Mouse (Mus musculus): ENCODE measurements around the gene Pdgfb. TPM values are rescaled to one million over a fixed set of nuclear protein-coding genes. Genes with fewer than 3 reads are reported as not detected.

Gene Pdgfb
- 0.08 and 0.09 TPM in 2 replicates for polyA plus RNA-seq (2012)

DNA sequence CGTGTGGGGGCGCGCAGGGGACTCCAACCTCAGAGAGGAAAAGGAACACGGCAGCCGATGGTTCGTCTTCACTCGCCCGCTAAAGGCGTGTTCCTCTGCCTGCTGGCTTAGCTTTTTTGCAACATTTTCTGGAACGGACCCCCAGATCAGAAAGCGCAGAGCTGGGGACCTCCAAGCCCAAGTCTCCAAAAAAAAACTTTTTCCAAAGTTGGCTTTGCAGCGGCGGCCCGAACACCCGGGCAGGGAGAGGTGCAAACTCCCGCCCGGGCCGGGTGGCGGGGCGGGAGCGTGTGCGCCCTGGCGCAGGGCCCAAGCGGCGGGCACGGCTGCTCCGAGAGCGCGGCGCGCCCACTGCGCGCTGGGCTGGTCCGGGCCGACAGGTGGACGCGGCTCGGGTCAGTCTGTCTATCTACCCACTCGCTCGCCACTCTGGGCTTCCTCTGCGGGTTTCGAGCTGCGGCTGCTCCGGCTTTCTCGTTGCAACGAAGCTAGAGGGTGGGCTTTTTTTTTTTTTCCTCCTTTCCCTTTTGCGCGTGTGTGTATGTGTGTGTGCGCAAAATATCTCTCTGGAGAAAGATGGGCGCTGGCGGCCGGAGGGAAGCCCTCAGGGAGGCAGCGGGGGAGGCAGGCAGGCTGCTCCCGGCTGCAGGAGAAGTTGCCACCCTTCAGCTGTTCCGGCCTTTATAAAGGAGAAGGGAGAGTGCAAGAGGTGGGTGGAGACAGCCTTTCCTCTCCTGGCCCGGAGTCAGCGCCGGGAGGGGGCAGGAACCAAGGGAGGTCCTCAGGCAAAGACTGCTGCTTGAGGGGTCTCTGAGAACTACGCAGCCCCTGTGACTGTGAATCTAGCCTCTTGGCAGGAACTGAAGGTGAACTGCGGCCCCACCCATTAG is at the start of gene Pdgfb:
TSS of gene Pdgfb (minus strand) at position 657 of the 890 bp plus-strand sequence.
- peaks cover 2% of the 10 kb centered on the region; the same call in 1 of the 2 replicates for H3K9me3 ChIP-seq (ENCODE audit: control insufficient read depth, low read length)
- TF ChIP-seq GATA1 (IDR thresholded peaks at IDR 0.05; ENCODE audit: low read length) (no peak), TAL1 (IDR thresholded peaks at IDR 0.05; ENCODE audit: low read length) (no peak)
- H3K36me3 ChIP-seq (ENCODE audit: control insufficient read depth): no peaks in the 10 kb centered on the region
- H3K27me3 ChIP-seq (ENCODE audit: control insufficient read depth): peaks cover 67% of the 10 kb centered on the region
- peaks cover 24% of the 10 kb centered on the region for H3K4me1 ChIP-seq (ENCODE audit: control insufficient read depth)
- peak within 1 kb of the TSS; percentile 34 for H3K4me3 ChIP-seq (replicated peaks)

DNA sequence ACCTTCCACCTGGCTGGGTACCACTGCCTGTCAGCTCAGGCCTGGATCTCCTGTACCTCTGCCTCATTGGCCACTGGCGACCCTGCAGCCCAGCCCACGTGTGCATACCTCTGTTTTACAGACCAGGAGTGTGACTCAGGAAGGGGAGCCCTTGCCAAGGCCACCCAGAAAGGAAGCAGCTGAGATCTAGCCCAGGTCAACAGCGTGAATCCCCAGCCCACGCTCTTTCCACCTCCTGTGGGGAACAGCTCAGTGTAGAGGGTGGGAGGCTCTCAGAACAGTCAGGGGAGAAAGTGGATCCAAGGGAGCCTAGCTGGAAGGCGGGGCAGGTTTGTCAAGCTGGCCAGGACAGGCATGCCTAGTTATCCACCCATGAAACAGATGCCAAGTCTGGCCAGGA is 48.0 kb upstream of the Pdgfb start:
- peaks cover 4% of the 10 kb centered on the region for H3K4me1 ChIP-seq (ENCODE audit: control insufficient read depth)
- peaks cover 20% of the 10 kb centered on the region for H3K27me3 ChIP-seq (ENCODE audit: control insufficient read depth)
- no peaks in the 10 kb centered on the region for H3K36me3 ChIP-seq (ENCODE audit: control insufficient read depth)
- TF ChIP-seq GATA1 (IDR thresholded peaks at IDR 0.05; ENCODE audit: low read length) (no peak), TAL1 (IDR thresholded peaks at IDR 0.05; ENCODE audit: low read length) (no peak)
- no peaks in the 10 kb centered on the region; the same call in 1 of the 2 replicates for H3K9me3 ChIP-seq (ENCODE audit: control insufficient read depth, low read length)
- H3K4me3 ChIP-seq (replicated peaks): no peak overlapping the region

DNA sequence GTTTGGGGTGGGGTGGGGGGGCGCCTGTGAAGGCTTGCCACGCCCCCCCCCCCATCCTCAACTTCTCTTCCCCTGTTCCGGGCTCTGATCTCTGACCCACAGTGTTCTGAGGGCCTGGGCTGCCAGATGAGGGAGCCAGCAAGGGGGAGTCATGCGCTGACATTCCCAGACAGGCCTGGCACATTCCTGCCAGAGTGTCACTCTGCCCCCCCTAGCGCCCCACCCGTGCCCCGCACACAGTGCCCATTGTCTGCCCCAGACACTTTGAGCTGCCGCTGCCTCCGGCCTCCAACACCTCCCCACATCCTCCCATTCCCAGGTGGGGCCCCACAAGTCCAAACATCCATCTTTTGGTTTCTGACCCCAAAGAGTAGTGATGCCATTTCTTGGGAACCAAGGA is 47.6 kb upstream of the Pdgfb start:
- Histone ChIP-seq H3K27me3 (ENCODE audit: control insufficient read depth) (peaks cover 16% of the 10 kb centered on the region), H3K36me3 (ENCODE audit: control insufficient read depth) (no peaks in the 10 kb centered on the region), H3K4me1 (ENCODE audit: control insufficient read depth) (peaks cover 2% of the 10 kb centered on the region), H3K4me3 (replicated peaks) (no peak overlapping the region), H3K9me3 (ENCODE audit: control insufficient read depth, low read length) (no peaks in the 10 kb centered on the region; the same call in 1 of the 2 replicates)
- no peak for TF ChIP-seq GATA1 (IDR thresholded peaks at IDR 0.05; ENCODE audit: low read length)
- no peak for TF ChIP-seq TAL1 (IDR thresholded peaks at IDR 0.05; ENCODE audit: low read length)

DNA sequence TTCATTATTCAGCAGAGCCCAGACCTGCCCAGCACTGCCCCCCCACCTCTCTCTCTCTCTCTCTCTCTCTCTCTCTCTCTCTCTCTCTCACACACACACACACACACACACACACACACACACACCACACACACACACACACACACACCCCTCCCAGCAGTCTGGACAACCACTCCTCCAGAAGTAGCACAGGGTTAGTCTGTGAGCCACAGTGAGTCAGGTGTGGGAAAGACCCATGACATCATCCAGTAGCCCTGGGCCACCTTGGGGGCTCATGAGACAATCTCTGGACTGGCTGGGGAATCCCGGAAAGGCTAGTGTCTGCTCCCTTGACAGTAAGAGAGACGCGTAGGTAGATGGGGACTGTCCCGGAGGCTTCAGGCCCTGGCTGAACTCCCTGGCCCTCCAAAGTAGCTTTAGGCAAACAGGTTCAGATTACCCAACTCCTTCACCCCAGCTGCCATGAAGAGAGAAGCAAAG is 46.3 kb upstream of the Pdgfb start:
- no peak for TF ChIP-seq TAL1 (IDR thresholded peaks at IDR 0.05; ENCODE audit: low read length)
- no peak for TF ChIP-seq GATA1 (IDR thresholded peaks at IDR 0.05; ENCODE audit: low read length)
- Histone ChIP-seq H3K27me3 (ENCODE audit: control insufficient read depth) (peaks cover 7% of the 10 kb centered on the region), H3K4me1 (ENCODE audit: control insufficient read depth) (no peaks in the 10 kb centered on the region; the same call in 1 of the 2 replicates), H3K9me3 (ENCODE audit: control insufficient read depth, low read length) (no peaks in the 10 kb centered on the region; the same call in 1 of the 2 replicates), H3K36me3 (ENCODE audit: control insufficient read depth) (no peaks in the 10 kb centered on the region), H3K4me3 (replicated peaks) (no peak overlapping the region)

DNA sequence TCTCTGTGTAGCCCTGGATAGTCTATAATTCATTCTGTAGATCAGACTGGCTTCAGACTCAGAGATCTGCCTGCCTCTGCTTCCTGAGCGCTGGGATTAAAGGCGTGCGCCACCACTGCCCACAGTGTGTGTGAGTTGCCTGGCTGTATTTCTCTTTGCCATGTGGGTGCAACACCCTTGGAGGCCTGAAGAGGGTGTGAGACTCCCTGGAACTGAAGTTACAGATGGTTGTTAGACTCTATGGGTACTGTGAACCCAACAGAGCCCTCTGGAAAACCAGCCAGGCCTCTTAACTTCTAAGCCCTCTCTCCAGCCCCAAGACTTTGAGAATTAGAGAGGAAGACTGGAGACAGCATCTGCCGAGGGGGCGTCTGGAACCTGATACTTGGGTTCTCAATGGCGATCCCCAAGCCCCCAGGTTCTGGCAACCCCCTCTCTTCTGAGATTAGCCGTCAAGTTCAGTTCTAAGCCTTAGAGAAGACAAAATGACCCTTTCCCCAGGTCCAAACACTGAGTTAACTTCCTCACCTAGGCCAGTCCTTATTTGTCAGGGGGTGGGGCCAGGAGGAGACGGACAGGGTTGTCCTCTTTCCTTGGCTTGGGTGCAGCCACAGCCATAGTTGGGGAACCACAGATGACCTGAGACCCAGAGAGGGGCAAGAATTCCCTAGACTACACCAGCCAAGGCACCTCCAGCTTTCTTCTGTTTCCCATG is 45.7 kb upstream of the Pdgfb start:
- Histone ChIP-seq H3K36me3 (ENCODE audit: control insufficient read depth) (no peaks in the 10 kb centered on the region), H3K27me3 (ENCODE audit: control insufficient read depth) (peaks cover 7% of the 10 kb centered on the region), H3K4me3 (replicated peaks) (no peak overlapping the region), H3K9me3 (ENCODE audit: control insufficient read depth, low read length) (no peaks in the 10 kb centered on the region; the same call in 1 of the 2 replicates), H3K4me1 (ENCODE audit: control insufficient read depth) (no peaks in the 10 kb centered on the region; the same call in 1 of the 2 replicates)
- TF ChIP-seq GATA1 (IDR thresholded peaks at IDR 0.05; ENCODE audit: low read length) (no peak), TAL1 (IDR thresholded peaks at IDR 0.05; ENCODE audit: low read length) (no peak)

DNA sequence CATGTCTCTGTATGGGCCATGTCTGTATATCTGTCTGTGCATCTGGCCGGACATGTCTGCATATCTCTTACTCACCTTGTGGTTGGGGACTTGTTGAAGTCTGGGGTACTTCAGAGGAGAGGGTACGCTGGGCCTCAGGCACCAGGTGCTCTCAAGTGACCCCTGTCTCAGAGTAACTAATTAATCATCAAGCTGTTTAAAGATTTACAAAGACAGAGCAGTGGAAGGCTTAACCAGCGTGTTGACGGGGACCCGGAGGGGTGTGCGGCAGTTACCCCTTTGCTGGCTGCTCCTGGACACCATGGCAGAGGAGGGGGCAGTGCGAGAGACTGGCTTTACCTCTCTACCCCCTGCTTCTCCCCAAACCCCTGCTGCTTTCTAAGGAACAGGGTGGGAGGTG is 44.8 kb upstream of the Pdgfb start:
- no peak overlapping the region for H3K4me3 ChIP-seq (replicated peaks)
- H3K9me3 ChIP-seq (ENCODE audit: control insufficient read depth, low read length): no peaks in the 10 kb centered on the region; the same call in 1 of the 2 replicates
- H3K27me3 ChIP-seq (ENCODE audit: control insufficient read depth): peaks cover 4% of the 10 kb centered on the region
- no peak for TF ChIP-seq TAL1 (IDR thresholded peaks at IDR 0.05; ENCODE audit: low read length)
- TF ChIP-seq GATA1 (IDR thresholded peaks at IDR 0.05; ENCODE audit: low read length): no peak
- H3K4me1 ChIP-seq (ENCODE audit: control insufficient read depth): no peaks in the 10 kb centered on the region; the same call in 1 of the 2 replicates
- H3K36me3 ChIP-seq (ENCODE audit: control insufficient read depth): no peaks in the 10 kb centered on the region

DNA sequence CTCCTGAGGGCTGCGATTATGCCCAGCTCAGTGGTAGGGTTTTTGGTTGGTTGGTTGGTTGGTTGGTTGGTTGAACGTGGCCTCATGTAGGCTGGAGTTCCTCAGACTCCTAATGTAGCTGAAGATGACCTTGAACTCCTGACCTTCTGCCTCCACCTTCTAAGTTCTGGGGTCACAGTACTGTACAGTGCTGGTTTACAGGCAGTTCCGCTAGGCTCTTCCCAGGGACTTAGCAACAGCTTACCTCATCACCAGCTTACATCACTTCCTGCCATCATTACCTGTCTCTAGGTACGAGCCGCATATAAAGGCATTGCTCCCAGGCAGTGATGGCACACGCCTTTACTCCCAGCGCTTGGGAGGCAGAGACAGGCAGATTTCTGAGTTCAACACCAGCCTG is 43.4 kb upstream of the Pdgfb start:
- no peak overlapping the region for H3K4me3 ChIP-seq (replicated peaks)
- no peak for TF ChIP-seq TAL1 (IDR thresholded peaks at IDR 0.05; ENCODE audit: low read length)
- no peak for TF ChIP-seq GATA1 (IDR thresholded peaks at IDR 0.05; ENCODE audit: low read length)
- no peaks in the 10 kb centered on the region for H3K9me3 ChIP-seq (ENCODE audit: control insufficient read depth, low read length)
- H3K27me3 ChIP-seq (ENCODE audit: control insufficient read depth): peaks cover 3% of the 10 kb centered on the region
- H3K4me1 ChIP-seq (ENCODE audit: control insufficient read depth): peaks cover 7% of the 10 kb centered on the region
- no peaks in the 10 kb centered on the region for H3K36me3 ChIP-seq (ENCODE audit: control insufficient read depth)

DNA sequence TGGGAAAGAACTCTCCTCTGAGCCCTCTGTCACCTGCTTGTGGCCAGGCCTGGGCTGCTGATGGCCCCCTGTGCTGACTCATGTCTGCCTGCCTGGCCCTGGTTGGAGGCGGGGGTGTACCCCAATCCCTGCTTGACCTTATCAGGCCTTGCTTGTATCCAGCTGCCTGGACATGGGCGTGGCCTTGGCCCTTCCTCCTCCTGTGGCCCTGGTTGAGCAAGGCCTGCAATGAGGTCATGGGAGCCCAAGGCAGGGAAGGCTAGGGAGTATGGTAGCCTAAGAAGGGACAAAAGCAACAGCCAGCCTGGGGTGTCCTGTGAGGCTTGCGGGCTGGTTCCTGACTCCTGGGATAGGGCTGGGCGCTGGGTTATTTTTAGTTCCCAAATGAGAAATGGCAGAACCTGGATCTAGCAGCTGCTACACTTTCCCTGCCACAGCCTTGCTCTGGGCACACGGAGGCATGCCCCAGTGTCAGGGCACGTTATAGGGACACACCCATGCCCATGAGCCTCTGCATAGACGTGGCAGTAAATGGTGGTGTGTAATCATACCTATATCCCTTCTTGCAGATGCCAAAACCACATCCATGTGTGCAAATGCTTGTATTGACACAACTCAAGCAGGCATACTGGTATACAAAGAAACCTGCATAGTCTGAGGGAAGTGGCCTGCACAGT is 39.4 kb upstream of the Pdgfb start:
- Histone ChIP-seq H3K27me3 (ENCODE audit: control insufficient read depth) (no peaks in the 10 kb centered on the region), H3K9me3 (ENCODE audit: control insufficient read depth, low read length) (no peaks in the 10 kb centered on the region), H3K4me3 (replicated peaks) (no peak overlapping the region), H3K4me1 (ENCODE audit: control insufficient read depth) (peaks cover 7% of the 10 kb centered on the region), H3K36me3 (ENCODE audit: control insufficient read depth) (no peaks in the 10 kb centered on the region)
- no peak for TF ChIP-seq GATA1 (IDR thresholded peaks at IDR 0.05; ENCODE audit: low read length)
- no peak for TF ChIP-seq TAL1 (IDR thresholded peaks at IDR 0.05; ENCODE audit: low read length)

Measured in erythroblast, embryonic 14.5 days (primary cell).